10 mouse cellular contexts compared by ENCODE assay signal in genomic region chr11:105240991-105241390, GRCm38 (mm10). TPM values are rescaled to one million over a fixed set of nuclear protein-coding genes. Genes with fewer than 3 reads are reported as not detected.
A peak's percentile ranks its signal among the peaks of the same experiment; 100 is the strongest.
DNase-seq lines count a peak whose midpoint lies in the region; ATAC-seq and TF ChIP-seq lines count a peak whose summit lies in the region.
"Had no signal": no experiment of that assay in that cellular context is flagged by ENCODE, and none has a peak within 500 bp of the region (broad histone marks: within the 10 kb centered on the region; RNA-seq: fewer than 3 reads in every experiment).

No protein-coding gene starts in this region.

- no peaks in the 10 kb centered on the region for H3K79me3 ChIP-seq in C2C12 (ENCODE audit: low read depth)

- no peak overlapping the region for H3K9ac ChIP-seq in intestine, postnatal 0 days (ENCODE audit: low read depth, low read length)
- H3K9ac ChIP-seq in intestine, embryonic 15.5 days, result no peak overlapping the region
- H3K9ac ChIP-seq: lung, embryonic 15.5 days had no signal

- in situ Hi-C loops in Patski (cut with MboI; ENCODE audit: low pct_unique_long_range_greater_than_20kb), result no loop called here

- no peak overlapping the region for H3ac ChIP-seq in C2C12 (ENCODE audit: control insufficient read depth, insufficient read length, low read depth)

- H3K4me2 ChIP-seq in intestine, postnatal 0 days (replicated peaks; ENCODE audit: low read depth), result no peak overlapping the region
- H3K4me2 ChIP-seq in intestine, embryonic 15.5 days (replicated peaks), result no peak overlapping the region
- H3K4me2 ChIP-seq: lung, embryonic 15.5 days had no signal

- H3K27ac ChIP-seq in intestine, postnatal 0 days (ENCODE audit: low read depth, low read length), result no peak overlapping the region
- no peak overlapping the region for H3K27ac ChIP-seq in intestine, embryonic 15.5 days
- H3K27ac ChIP-seq: lung, embryonic 15.5 days had no signal

- CTCF ChIA-PET in Patski (lab: Charles Lee), result interaction anchor here (1.2 to 1.9 kb wide), 3 partner anchors 8 to 38 kb away, joined by 3 to 4 read pairs (median 3); no protein-coding TSS in a partner anchor

- H3K4me3 ChIP-seq in intestine, postnatal 0 days (ENCODE audit: low read depth, low read length), result no peak overlapping the region
- H3K4me3 ChIP-seq in intestine, embryonic 15.5 days (replicated peaks), result no peak overlapping the region
- H3K4me3 ChIP-seq in C2C12 (ENCODE audit: insufficient read depth, poor library complexity, severe bottlenecking), result no peak overlapping the region
- H3K4me3 ChIP-seq: lung, embryonic 15.5 days had no signal

- no peaks in the 10 kb centered on the region for H3K79me2 ChIP-seq in C2C12 (ENCODE audit: control insufficient read depth, insufficient read depth)

- H3K9me3 ChIP-seq in intestine, postnatal 0 days (ENCODE audit: control insufficient read depth), result no peaks in the 10 kb centered on the region
- no peaks in the 10 kb centered on the region for H3K9me3 ChIP-seq in intestine, embryonic 15.5 days
- H3K9me3 ChIP-seq: lung, embryonic 15.5 days had no signal

- no peaks in the 10 kb centered on the region for H3K4me1 ChIP-seq in intestine, postnatal 0 days (replicated peaks; ENCODE audit: control insufficient read depth, insufficient read depth, low read length)
- 0 out of 2 replicates have a peak, but pooled peaks cover 2% of the 10 kb centered on the region for H3K4me1 ChIP-seq in intestine, embryonic 15.5 days (replicated peaks)

- TF ChIP-seq CTCF in intestine, postnatal 0 days (IDR thresholded peaks at IDR 0.05; ENCODE audit: low read depth), result peak; percentile 71
- TF ChIP-seq CTCF in C2C12 (IDR thresholded peaks at IDR 0.05; ENCODE audit: control insufficient read depth, insufficient read depth, insufficient read length) (no peak), Patski (IDR thresholded peaks at IDR 0.05) (peak; percentile 59)

- POLR2A ChIA-PET in Patski (lab: Charles Lee), result no interaction called here

- peaks cover 35% of the 10 kb centered on the region for H3K36me3 ChIP-seq in intestine, postnatal 0 days (ENCODE audit: control insufficient read depth, insufficient read depth)
- peaks cover 4% of the 10 kb centered on the region for H3K36me3 ChIP-seq in intestine, embryonic 15.5 days
- H3K36me3 ChIP-seq in C2C12 (ENCODE audit: control insufficient read depth, insufficient read depth), result peaks cover 67% of the 10 kb centered on the region

- ATAC-seq in intestine, postnatal 0 days, result no peak
- no peak for ATAC-seq in intestine, embryonic 15.5 days
- ATAC-seq in Patski, result no peak

- DNase-seq in Patski (ENCODE audit: low read depth, low spot score), result no peak
- DNase-seq in hindlimb bud, embryonic 11.5 days (ENCODE audit: extremely low spot score, low read depth, low spot score), result peak; percentile 12
- DNase-seq in adrenal gland, postnatal 10 days, result no peak
- DNase-seq in kidney, adult 11 months, result no peak
- DNase-seq in spleen, adult 12 weeks (ENCODE audit: low spot score), result no peak
- DNase-seq: right cerebral cortex, adult 18-20 months had no signal

- no peaks in the 10 kb centered on the region for H3K27me3 ChIP-seq in intestine, postnatal 0 days (replicated peaks; ENCODE audit: control insufficient read depth, insufficient read depth, low read length)
- no peaks in the 10 kb centered on the region for H3K27me3 ChIP-seq in intestine, embryonic 15.5 days (replicated peaks)
- H3K27me3 ChIP-seq in C2C12 (ENCODE audit: control insufficient read depth, insufficient read depth, insufficient read length), result no peaks in the 10 kb centered on the region
- no peaks in the 10 kb centered on the region for H3K27me3 ChIP-seq in Patski
- H3K27me3 ChIP-seq: lung, embryonic 15.5 days had no signal

TF ChIP-seq in C2C12, 6 proteins besides CTCF, POLR2A, EP300 and RAD21:
- TF ChIP-seq FOSL1 (IDR thresholded peaks at IDR 0.05; ENCODE audit: insufficient read depth, low read length, poor library complexity, severe bottlenecking) (no peak), USF1 (IDR thresholded peaks at IDR 0.05; ENCODE audit: low read depth) (no peak), CEBPB (IDR thresholded peaks at IDR 0.05; ENCODE audit: low read depth) (peak; percentile 47)
TF ChIP-seq in C2C12: peak in this region for 1.

RNA-seq across cellular contexts. Expression of gene Mrc2, which starts 51.5 kb away (rescaled TPM):
- polyA plus RNA-seq in intestine, postnatal 0 days (2015; fragmentation: Nextera tagmentation; extraction: Ambion mirVana), result 1.7 TPM in 2 replicates
- 9.1 and 9.9 TPM in 2 replicates for polyA plus RNA-seq in intestine, embryonic 15.5 days (2015; fragmentation: Nextera tagmentation; extraction: Ambion mirVana)
- polyA plus RNA-seq in C2C12 (2012; fragmentation: generic; extraction: Trizol), result 28.7 TPM
- polyA plus RNA-seq in Patski (2021), result 0.09 TPM
- 10 to 100 TPM; 27.6 to 28.0 TPM for total RNA-seq in adrenal gland, postnatal 10 days (2021)
